Mouse (Mus musculus) limb, embryonic 14.5 days (tissue): ENCODE data around the gene Yipf6. TPM values are rescaled to one million over a fixed set of nuclear protein-coding genes. Genes with fewer than 3 reads are reported as not detected.
A peak's percentile ranks its signal among the peaks of the same experiment; 100 is the strongest.

ENCODE experiments used
- ATAC-seq: fragments of 200-750 bp; cut with Nextera tagmentation; 2 replicates; pipeline ENCODE4 v1.8.0; 2017; ENCODE audit warnings: low read depth, moderate number of reproducible peaks, moderate TSS enrichment; ENCODE audit not compliant: low FRiP score
- DNase-seq: peaks from one replicate; pipeline ENCODE4 v3.0.0-alpha.2; 2015; ENCODE audit warnings: low spot score
- H3K27ac ChIP-seq: fragments of 300-500 bp; sonication (generic); replicated peaks from 2 replicates; pipeline ENCODE4 v1.5.1; 2014; ENCODE audit warnings: low read depth, mild to moderate bottlenecking, low read length, moderate library complexity, mixed read lengths
- H3K27me3 ChIP-seq: fragments of 300-500 bp; sonication (generic); 2 replicates; pipeline ENCODE4 v1.6.1; 2014; ENCODE audit warnings: low read length, mixed read lengths; ENCODE audit not compliant: control insufficient read depth, insufficient read depth
- H3K36me3 ChIP-seq: fragments of 300-500 bp; sonication (generic); 2 replicates; pipeline ENCODE4 v1.6.1; 2014; ENCODE audit warnings: mild to moderate bottlenecking, low read length, moderate library complexity, mixed read lengths; ENCODE audit not compliant: control insufficient read depth, insufficient read depth
- H3K4me1 ChIP-seq: fragments of 300-500 bp; sonication (generic); 2 replicates; pipeline ENCODE4 v1.6.1; 2014; ENCODE audit warnings: antibody characterized with exemption, low read length, mixed read lengths; ENCODE audit not compliant: control insufficient read depth, insufficient read depth
- H3K4me2 ChIP-seq: fragments of 300-500 bp; sonication (generic); replicated peaks from 2 replicates; pipeline ENCODE4 v1.6.1; 2014; ENCODE audit warnings: low read depth, mild to moderate bottlenecking, low read length, moderate library complexity; ENCODE audit not compliant: severe bottlenecking
- H3K4me3 ChIP-seq: fragments of 300-500 bp; sonication (generic); replicated peaks from 2 replicates; pipeline ENCODE4 v1.5.1; 2014; ENCODE audit warnings: low read length
- H3K9ac ChIP-seq: fragments of 300-500 bp; sonication (generic); 2 replicates; pipeline ENCODE4 v1.6.1; 2014; ENCODE audit warnings: mild to moderate bottlenecking, low read depth, low read length, moderate library complexity; ENCODE audit not compliant: severe bottlenecking
- H3K9me3 ChIP-seq: fragments of 300-500 bp; sonication (generic); 2 replicates; pipeline ENCODE4 v1.6.1; 2016; ENCODE audit warnings: low read length; ENCODE audit not compliant: control insufficient read depth
- POLR2A ChIP-seq: fragments of 200-500 bp; IDR thresholded peaks from 2 replicates; pipeline ENCODE4 v1.8.0; 2012; ENCODE audit warnings: inconsistent platforms, mild to moderate bottlenecking, moderate library complexity, borderline replicate concordance; ENCODE audit not compliant: insufficient read depth, insufficient read length; ENCODE audit errors: extremely low read depth
- WGBS: fragments of 180-500 bp; shearing (Covaris S2); extraction: QIAGEN DNeasy Blood & Tissue Kit; methylation state at CpG from one replicate; pipeline ENCODE4 v1.1.7; 2014; 5-methylcytosine and 5-hydroxymethylcytosine counted together
- polyA plus RNA-seq, 2 experiments: library from polyadenylated mRNA; depleted of rRNA in 1 of 2; stranded (reverse) in 1 of 2; unstranded in 1 of 2; fragments of >200 nt; fragmentation: Nextera tagmentation in 1 of 2; extraction: Ambion mirVana in 1 of 2; gene quantifications; 2 replicates each; pipeline versions ENCODE4 v1.2.1 to v1.2.3; 2012 to 2014

The Yipf6 gene
- polyA plus RNA-seq (2012; rRNA removed), result 18.6 and 19.6 TPM in 2 replicates
- polyA plus RNA-seq (2014; fragmentation: Nextera tagmentation; extraction: Ambion mirVana), result 18.4 and 18.5 TPM in 2 replicates

DNA sequence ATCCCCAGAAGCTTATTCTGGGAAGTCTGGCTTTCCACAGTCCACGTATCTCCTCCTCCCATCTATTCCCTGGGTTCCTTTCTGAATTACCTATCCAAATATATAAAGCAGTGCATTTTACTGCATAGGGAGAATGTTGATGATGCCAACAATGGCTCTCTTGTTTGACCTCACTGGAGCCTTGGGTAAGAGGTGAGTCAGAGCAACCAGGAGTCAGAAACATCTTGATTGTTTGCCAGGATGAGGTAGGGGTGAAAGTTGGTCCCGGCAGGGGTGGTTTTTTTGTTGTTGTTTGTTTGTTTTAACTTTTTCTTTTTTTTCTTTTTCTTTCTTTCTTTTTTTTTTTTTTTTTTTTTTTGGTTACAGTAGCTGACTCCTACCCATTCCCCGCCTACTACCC, at the start of gene Yipf6:
Gene Yipf6 (plus strand): TSS at position 216 of the 400 bp plus-strand sequence.
- ATAC-seq (no peak), DNase-seq (no peak)
- Histone ChIP-seq H3K9me3 (no peaks in the 10 kb centered on the region), H3K4me2 (peak within 1 kb of the TSS; percentile 51), H3K36me3 (no peaks in the 10 kb centered on the region), H3K27ac (peak within 1 kb of the TSS; percentile 91), H3K4me1 (no peaks in the 10 kb centered on the region), H3K9ac (peak within 1 kb of the TSS; percentile 69), H3K27me3 (no peaks in the 10 kb centered on the region), H3K4me3 (peak within 1 kb of the TSS; percentile 54)
- 76% methylated on average over 3 of the region's 3 CpGs for WGBS
- no peak for TF ChIP-seq POLR2A

DNA sequence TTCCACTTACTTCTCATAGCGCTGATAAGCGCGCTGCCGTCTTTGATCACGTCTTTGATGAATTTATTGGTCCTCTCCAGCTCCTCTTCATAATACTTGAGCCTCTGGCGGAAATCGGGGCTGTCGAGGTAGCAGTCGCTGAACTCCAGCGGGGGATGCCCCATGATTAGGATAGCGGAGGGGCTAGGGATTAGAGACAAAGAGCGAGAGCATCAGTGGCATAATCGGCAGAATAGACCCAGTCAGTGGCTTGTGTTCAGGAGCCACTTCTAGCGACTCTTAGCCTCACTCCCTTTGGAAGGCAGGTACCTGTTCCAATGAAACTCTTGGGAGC, 46.1 kb upstream of the Yipf6 start:
- Histone ChIP-seq H3K4me1 (no peaks in the 10 kb centered on the region), H3K9me3 (no peaks in the 10 kb centered on the region), H3K4me2 (peak overlapping the region; percentile 52), H3K27me3 (no peaks in the 10 kb centered on the region), H3K4me3 (peak overlapping the region; percentile 49), H3K9ac (peak overlapping the region; percentile 64), H3K27ac (peak overlapping the region; percentile 73), H3K36me3 (no peaks in the 10 kb centered on the region)
- ATAC-seq, result no peak
- WGBS, result 20% methylated on average over 14 of the region's 14 CpGs
- no peak for TF ChIP-seq POLR2A
- DNase-seq, result no peak

DNA sequence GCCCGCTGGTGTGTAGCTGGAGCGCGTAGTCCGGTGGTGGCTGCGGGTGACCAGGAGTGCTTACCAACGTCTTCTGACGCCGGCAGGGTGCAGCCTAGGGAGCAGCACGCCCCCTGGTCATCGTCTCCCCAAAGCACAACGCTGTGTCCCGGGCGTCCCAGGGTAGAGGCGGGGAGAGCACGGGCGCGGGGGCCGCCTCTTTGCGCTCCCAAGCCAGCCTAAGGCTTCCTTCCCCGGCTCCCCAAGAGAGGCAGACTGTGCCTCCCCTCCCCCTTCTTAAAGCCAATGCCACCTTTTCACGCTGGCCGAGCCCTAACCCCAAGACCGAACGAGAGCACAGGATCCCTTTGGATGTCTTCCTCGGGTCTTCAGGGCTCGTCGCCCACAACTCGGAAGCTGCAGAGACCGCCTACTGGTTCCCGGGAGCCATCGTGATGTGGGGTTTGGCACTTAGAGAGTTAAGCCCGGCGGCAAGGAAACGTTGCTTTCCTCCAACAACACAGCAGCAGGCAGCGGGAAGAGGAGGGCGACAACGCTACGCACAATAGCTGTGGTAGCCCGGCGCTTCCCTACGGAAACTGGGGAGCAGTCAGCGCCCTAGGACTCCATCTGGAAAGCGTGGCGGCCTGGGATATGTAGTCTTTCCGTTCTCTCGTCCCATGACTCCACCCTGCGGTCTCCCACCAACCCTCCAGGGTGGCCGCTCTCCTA, 45.6 kb upstream of the Yipf6 start, which contains the start of gene Ophn1:
Gene Ophn1 (minus strand): TSS at position 620 of the 711 bp plus-strand sequence.
- Histone ChIP-seq H3K9ac (peak within 1 kb of the TSS; percentile 64), H3K4me1 (no peaks in the 10 kb centered on the region), H3K36me3 (no peaks in the 10 kb centered on the region), H3K27me3 (no peaks in the 10 kb centered on the region), H3K4me2 (peak within 1 kb of the TSS; percentile 52), H3K4me3 (peak within 1 kb of the TSS; percentile 49), H3K9me3 (no peaks in the 10 kb centered on the region), H3K27ac (peak within 1 kb of the TSS; percentile 73)
- WGBS, result 18% methylated on average over 37 of the region's 48 CpGs
- ATAC-seq, result peak; percentile 90
- no peak for TF ChIP-seq POLR2A
- DNase-seq, result peak; percentile 80

- DNase-seq (peak; percentile 82), ATAC-seq (no peak)
- no peak overlapping the region for H3K4me3 ChIP-seq
- 53% methylated on average over 3 of the region's 3 CpGs for WGBS
- TF ChIP-seq POLR2A, result no peak
- H3K36me3 ChIP-seq, result no peaks in the 10 kb centered on the region
- no peak overlapping the region for H3K4me2 ChIP-seq
- no peaks in the 10 kb centered on the region for H3K27me3 ChIP-seq
- no peak overlapping the region for H3K27ac ChIP-seq
- H3K4me1 ChIP-seq, result no peaks in the 10 kb centered on the region
- H3K9ac ChIP-seq, result no peak overlapping the region
- no peaks in the 10 kb centered on the region for H3K9me3 ChIP-seq
Observed at GRCm38 (mm10) chrX:98898307-98898706, 37.8 kb upstream of the Yipf6 start.

- H3K36me3 ChIP-seq, result no peaks in the 10 kb centered on the region
- 86% methylated on average over 6 of the region's 6 CpGs for WGBS
- H3K9me3 ChIP-seq, result no peaks in the 10 kb centered on the region
- no peak for DNase-seq
- ATAC-seq, result no peak
- no peak overlapping the region for H3K4me2 ChIP-seq
- H3K27ac ChIP-seq, result no peak overlapping the region
- no peak for TF ChIP-seq POLR2A
- H3K27me3 ChIP-seq, result no peaks in the 10 kb centered on the region
- no peaks in the 10 kb centered on the region for H3K4me1 ChIP-seq
- H3K4me3 ChIP-seq, result no peak overlapping the region
- H3K9ac ChIP-seq, result no peak overlapping the region
Observed at GRCm38 (mm10) chrX:98904226-98904625, 31.9 kb upstream of the Yipf6 start.
